Mouse (Mus musculus) forebrain, embryonic 13.5 days (tissue): ENCODE measurements around the gene Il20rb. TPM values are rescaled to one million over a fixed set of nuclear protein-coding genes. Genes with fewer than 3 reads are reported as not detected.

Source experiments
- ATAC-seq: fragments of 200-750 bp; cut with Nextera tagmentation; 2 replicates; pipeline ENCODE4 v1.8.0; 2017
- H3K27ac ChIP-seq: fragments of 300-500 bp; sonication (generic); 2 replicates; pipeline ENCODE4 v1.5.1; 2015; ENCODE audit warnings: inconsistent platforms, mild to moderate bottlenecking, moderate library complexity
- H3K27me3 ChIP-seq: fragments of 300-500 bp; sonication (generic); 2 replicates; pipeline ENCODE4 v1.6.1; 2015; ENCODE audit warnings: mild to moderate bottlenecking, inconsistent platforms
- H3K36me3 ChIP-seq: fragments of 300-500 bp; sonication (generic); 2 replicates; pipeline ENCODE4 v1.6.1; 2015; ENCODE audit warnings: mild to moderate bottlenecking, inconsistent platforms; ENCODE audit not compliant: poor library complexity, severe bottlenecking
- H3K4me1 ChIP-seq: fragments of 300-500 bp; sonication (generic); 2 replicates; pipeline ENCODE4 v1.6.1; 2015; ENCODE audit warnings: inconsistent platforms
- H3K4me2 ChIP-seq: fragments of 300-500 bp; sonication (generic); 2 replicates; pipeline ENCODE4 v1.6.1; 2015; ENCODE audit warnings: inconsistent platforms, mild to moderate bottlenecking, moderate library complexity
- H3K4me3 ChIP-seq: fragments of 300-500 bp; sonication (generic); 2 replicates; pipeline ENCODE4 v1.5.1; 2015; ENCODE audit warnings: mild to moderate bottlenecking, inconsistent platforms
- H3K9ac ChIP-seq: fragments of 300-500 bp; sonication (generic); 2 replicates; pipeline ENCODE4 v1.6.1; 2015; ENCODE audit warnings: mild to moderate bottlenecking, inconsistent platforms
- H3K9me3 ChIP-seq: fragments of 300-500 bp; sonication (generic); replicated peaks from 2 replicates; pipeline ENCODE4 v1.6.1; 2016; ENCODE audit warnings: inconsistent platforms
- WGBS: fragments of 180-500 bp; shearing (Covaris S2); methylation state at CpG from one replicate; pipeline ENCODE4 v1.1.7; 2015; 5-methylcytosine and 5-hydroxymethylcytosine counted together
- polyA plus RNA-seq: library from polyadenylated mRNA; unstranded; fragments of >200 nt; fragmentation: Nextera tagmentation; extraction: Ambion mirVana; gene quantifications from 2 replicates; pipeline ENCODE4 v1.2.1, GENCODE M21; 2015

Il20rb gene
- polyA plus RNA-seq: 0.66 and 0.76 TPM in 2 replicates

- 0 out of 2 replicates have a peak, but pooled peaks have one; percentile 41 for ATAC-seq
- 69% methylated on average over 5 of the region's 5 CpGs for WGBS
- no peak within 1 kb of the TSS for H3K27ac ChIP-seq
Observed at GRCm38 (mm10) chr9:100486431-100486830, at the start of gene Il20rb. Gene Il20rb, minus strand, starts transcription at chr9:100486788.

GRCm38 (mm10) chr9:100535618-100536262 lies 49.2 kb upstream of the Il20rb start:
- 91% methylated on average over 2 of the region's 2 CpGs for WGBS

More at GRCm38 (mm10) chr9:100486431-100486830, at the start of gene Il20rb:
- Histone ChIP-seq H3K9ac (no peak within 1 kb of the TSS), H3K4me1 (peaks cover 7% of the 10 kb centered on the region), H3K4me2 (no peak within 1 kb of the TSS), H3K9me3 (no peaks in the 10 kb centered on the region), H3K4me3 (no peak within 1 kb of the TSS), H3K27me3 (no peaks in the 10 kb centered on the region), H3K36me3 (0 out of 2 replicates have a peak, but pooled peaks cover 4% of the 10 kb centered on the region)

GRCm38 (mm10) chr9:100534686-100535085 lies 48.1 kb upstream of the Il20rb start:
- ATAC-seq: no peak
- 0 out of 2 replicates have a peak, but pooled peaks cover 4% of the 10 kb centered on the region for H3K4me1 ChIP-seq
- H3K4me3 ChIP-seq: no peak overlapping the region
- no peaks in the 10 kb centered on the region for H3K36me3 ChIP-seq
- 95% methylated on average over 3 of the region's 3 CpGs for WGBS
- no peak overlapping the region for H3K27ac ChIP-seq
- no peak overlapping the region for H3K4me2 ChIP-seq
- H3K9ac ChIP-seq: no peak overlapping the region
- H3K9me3 ChIP-seq: peaks cover 5% of the 10 kb centered on the region; the same call in 1 of the 2 replicates
- no peaks in the 10 kb centered on the region for H3K27me3 ChIP-seq

More at GRCm38 (mm10) chr9:100535618-100536262, 49.2 kb upstream of the Il20rb start:
- H3K36me3 ChIP-seq: no peaks in the 10 kb centered on the region
- H3K9me3 ChIP-seq: peaks cover 5% of the 10 kb centered on the region; the same call in 1 of the 2 replicates
- 0 out of 2 replicates have a peak, but pooled peaks cover 4% of the 10 kb centered on the region for H3K4me1 ChIP-seq
- no peak overlapping the region for H3K9ac ChIP-seq
- no peak overlapping the region for H3K4me3 ChIP-seq
- no peak overlapping the region for H3K27ac ChIP-seq
- no peak overlapping the region for H3K4me2 ChIP-seq
- H3K27me3 ChIP-seq: no peaks in the 10 kb centered on the region
- no peak for ATAC-seq

GRCm38 (mm10) chr9:100532847-100533505 lies 46.4 kb upstream of the Il20rb start:
- H3K27ac ChIP-seq: no peak overlapping the region
- H3K9ac ChIP-seq: no peak overlapping the region
- 0 out of 2 replicates have a peak, but pooled peaks cover 4% of the 10 kb centered on the region for H3K36me3 ChIP-seq
- peaks cover 14% of the 10 kb centered on the region for H3K9me3 ChIP-seq
- 89% methylated on average over 3 of the region's 3 CpGs for WGBS
- no peaks in the 10 kb centered on the region for H3K27me3 ChIP-seq
- H3K4me3 ChIP-seq: no peak overlapping the region
- ATAC-seq: no peak
- H3K4me1 ChIP-seq: 0 out of 2 replicates have a peak, but pooled peaks cover 4% of the 10 kb centered on the region
- H3K4me2 ChIP-seq: no peak overlapping the region

- 87% methylated on average over 1 of the region's 1 CpGs for WGBS
- H3K36me3 ChIP-seq: 0 out of 2 replicates have a peak, but pooled peaks cover 4% of the 10 kb centered on the region
- no peak overlapping the region for H3K9ac ChIP-seq
- H3K9me3 ChIP-seq: peaks cover 14% of the 10 kb centered on the region
- H3K4me2 ChIP-seq: no peak overlapping the region
- no peaks in the 10 kb centered on the region for H3K27me3 ChIP-seq
- no peak for ATAC-seq
- 0 out of 2 replicates have a peak, but pooled peaks cover 4% of the 10 kb centered on the region for H3K4me1 ChIP-seq
- no peak overlapping the region for H3K4me3 ChIP-seq
- H3K27ac ChIP-seq: no peak overlapping the region
Observed at GRCm38 (mm10) chr9:100531296-100531695, 44.7 kb upstream of the Il20rb start.

GRCm38 (mm10) chr9:100525225-100525624 lies 38.6 kb upstream of the Il20rb start:
- H3K9ac ChIP-seq: no peak overlapping the region
- no peak overlapping the region for H3K4me3 ChIP-seq
- no peaks in the 10 kb centered on the region for H3K27me3 ChIP-seq
- no peak for ATAC-seq
- peaks cover 5% of the 10 kb centered on the region; the same call in 1 of the 2 replicates for H3K4me1 ChIP-seq
- 0 out of 2 replicates have a peak, but pooled peaks cover 4% of the 10 kb centered on the region for H3K36me3 ChIP-seq
- H3K9me3 ChIP-seq: peaks cover 9% of the 10 kb centered on the region
- H3K27ac ChIP-seq: no peak overlapping the region
- H3K4me2 ChIP-seq: no peak overlapping the region
- 91% methylated on average over 2 of the region's 2 CpGs for WGBS

GRCm38 (mm10) chr9:100522029-100522428 lies 35.4 kb upstream of the Il20rb start:
- Histone ChIP-seq H3K27ac (no peak overlapping the region), H3K9ac (no peak overlapping the region), H3K27me3 (no peaks in the 10 kb centered on the region), H3K4me3 (no peak overlapping the region), H3K4me2 (no peak overlapping the region), H3K36me3 (no peaks in the 10 kb centered on the region), H3K4me1 (peaks cover 5% of the 10 kb centered on the region; the same call in 1 of the 2 replicates), H3K9me3 (no peaks in the 10 kb centered on the region)
- 83% methylated on average over 2 of the region's 2 CpGs for WGBS
- no peak for ATAC-seq

- H3K4me3 ChIP-seq: no peak overlapping the region
- no peaks in the 10 kb centered on the region for H3K9me3 ChIP-seq
- H3K27me3 ChIP-seq: no peaks in the 10 kb centered on the region
- H3K27ac ChIP-seq: no peak overlapping the region
- peaks cover 5% of the 10 kb centered on the region; the same call in 1 of the 2 replicates for H3K4me1 ChIP-seq
- no peak overlapping the region for H3K9ac ChIP-seq
- no peaks in the 10 kb centered on the region for H3K36me3 ChIP-seq
- 3% methylated on average over 2 of the region's 2 CpGs for WGBS
- H3K4me2 ChIP-seq: no peak overlapping the region
- ATAC-seq: no peak
Observed at GRCm38 (mm10) chr9:100520586-100520985, 34.0 kb upstream of the Il20rb start.

GRCm38 (mm10) chr9:100520012-100520411 lies 33.4 kb upstream of the Il20rb start:
- Histone ChIP-seq H3K36me3 (no peaks in the 10 kb centered on the region), H3K27ac (no peak overlapping the region), H3K4me3 (no peak overlapping the region), H3K9me3 (no peaks in the 10 kb centered on the region), H3K4me2 (no peak overlapping the region), H3K9ac (no peak overlapping the region), H3K27me3 (no peaks in the 10 kb centered on the region), H3K4me1 (peaks cover 5% of the 10 kb centered on the region; the same call in 1 of the 2 replicates)
- WGBS: 94% methylated on average over 3 of the region's 3 CpGs
- no peak for ATAC-seq

GRCm38 (mm10) chr9:100507581-100507980 lies 21.0 kb upstream of the Il20rb start:
- H3K9ac ChIP-seq: no peak overlapping the region
- H3K36me3 ChIP-seq: peaks cover 4% of the 10 kb centered on the region; the same call in 1 of the 2 replicates
- 85% methylated on average over 2 of the region's 2 CpGs for WGBS
- no peak overlapping the region for H3K27ac ChIP-seq
- no peaks in the 10 kb centered on the region for H3K27me3 ChIP-seq
- no peak overlapping the region for H3K4me3 ChIP-seq
- peaks cover 4% of the 10 kb centered on the region; the same call in 1 of the 2 replicates for H3K4me1 ChIP-seq
- no peaks in the 10 kb centered on the region for H3K9me3 ChIP-seq
- no peak overlapping the region for H3K4me2 ChIP-seq
- ATAC-seq: no peak

GRCm38 (mm10) chr9:100506652-100507051 lies 20.1 kb upstream of the Il20rb start:
- ATAC-seq: no peak
- Histone ChIP-seq H3K4me2 (no peak overlapping the region), H3K27me3 (no peaks in the 10 kb centered on the region), H3K4me1 (peaks cover 4% of the 10 kb centered on the region; the same call in 1 of the 2 replicates), H3K9me3 (no peaks in the 10 kb centered on the region), H3K9ac (no peak overlapping the region), H3K4me3 (no peak overlapping the region), H3K36me3 (peaks cover 4% of the 10 kb centered on the region; the same call in 1 of the 2 replicates), H3K27ac (no peak overlapping the region)
- 82% methylated on average over 2 of the region's 2 CpGs for WGBS

GRCm38 (mm10) chr9:100505498-100505897 lies 18.9 kb upstream of the Il20rb start:
- H3K9me3 ChIP-seq: no peaks in the 10 kb centered on the region
- H3K27me3 ChIP-seq: no peaks in the 10 kb centered on the region
- H3K36me3 ChIP-seq: peaks cover 4% of the 10 kb centered on the region; the same call in 1 of the 2 replicates
- no peaks in the 10 kb centered on the region for H3K4me1 ChIP-seq
- no peak overlapping the region for H3K4me3 ChIP-seq
- no peak overlapping the region for H3K4me2 ChIP-seq
- no peak for ATAC-seq
- no peak overlapping the region for H3K27ac ChIP-seq
- WGBS: 94% methylated on average over 4 of the region's 4 CpGs
- H3K9ac ChIP-seq: no peak overlapping the region
